ENCODE assay signal across 17 mouse cellular contexts in genomic region chr4:59265182-59265581, GRCm38 (mm10).
DNase-seq lines count a peak whose midpoint lies in the region; ATAC-seq lines count a peak whose summit lies in the region.
"Had no signal": no experiment of that assay in that cellular context is flagged by ENCODE, and none has a peak within 500 bp of the region (broad histone marks: within the 10 kb centered on the region; RNA-seq: fewer than 3 reads in every experiment).

No protein-coding gene starts in this region.

- no peak overlapping the region for H3K9ac ChIP-seq in midbrain, embryonic 13.5 days (replicated peaks)
- H3K9ac ChIP-seq: embryonic facial prominence, embryonic 12.5 days; forebrain, embryonic 12.5 days had no signal

- H3K4me1 ChIP-seq in midbrain, embryonic 13.5 days (replicated peaks): no peaks in the 10 kb centered on the region
- H3K4me1 ChIP-seq: embryonic facial prominence, embryonic 12.5 days; forebrain, embryonic 12.5 days had no signal

- peak; percentile 81 for DNase-seq in 416B (ENCODE audit: low read depth)
- DNase-seq in CD4-positive, CD25-positive, alpha-beta regulatory T cell, adult 2 months (ENCODE audit: low read depth, low spot score): peak; percentile 53
- no peak for DNase-seq in embryo, embryonic 9.5 days (ENCODE audit: extremely low spot score)
- no peak for DNase-seq in left cerebral cortex, adult 11 months (ENCODE audit: low spot score)
- DNase-seq: adrenal gland, adult 8-10 months; cerebellum, postnatal 25 days; heart, postnatal 10 days; left cerebral cortex, postnatal 4 days; lung, adult 18-20 months had no signal

- no peaks in the 10 kb centered on the region for H3K27me3 ChIP-seq in midbrain, embryonic 13.5 days
- H3K27me3 ChIP-seq: embryonic facial prominence, embryonic 12.5 days; forebrain, embryonic 12.5 days had no signal

- H3K4me3 ChIP-seq in midbrain, embryonic 13.5 days (replicated peaks): no peak overlapping the region
- H3K4me3 ChIP-seq: embryonic facial prominence, embryonic 12.5 days; forebrain, embryonic 12.5 days; layer of hippocampus, adult 2 months had no signal

- WGBS in midbrain, embryonic 13.5 days: 91% methylated on average over 5 of the region's 5 CpGs

- peaks cover 10% of the 10 kb centered on the region for H3K9me3 ChIP-seq in midbrain, embryonic 13.5 days

- ATAC-seq in granulocyte monocyte progenitor cell, adult 5-6 weeks (replicated peaks; ENCODE audit: poor library complexity, severe bottlenecking): peak; percentile 38
- ATAC-seq in megakaryocyte-erythroid progenitor cell, adult 5-6 weeks (replicated peaks; ENCODE audit: low FRiP score, low TSS enrichment, poor library complexity, severe bottlenecking): peak; percentile 21; the same call in 1 of the 2 replicates
- no peak for ATAC-seq in midbrain, embryonic 13.5 days
- ATAC-seq: hindbrain, embryonic 16.5 days had no signal

- H3K27ac ChIP-seq in midbrain, embryonic 13.5 days: no peak overlapping the region
- H3K27ac ChIP-seq: embryonic facial prominence, embryonic 12.5 days; forebrain, embryonic 12.5 days; layer of hippocampus, adult 2 months; stomach, postnatal 0 days had no signal

- H3K4me2 ChIP-seq in midbrain, embryonic 13.5 days (replicated peaks): no peak overlapping the region
- H3K4me2 ChIP-seq: embryonic facial prominence, embryonic 12.5 days; forebrain, embryonic 12.5 days had no signal

- H3K36me3 ChIP-seq in midbrain, embryonic 13.5 days: no peaks in the 10 kb centered on the region
- H3K36me3 ChIP-seq: embryonic facial prominence, embryonic 12.5 days; forebrain, embryonic 12.5 days had no signal

Comparison
In these comparisons a context has a peak if more than half of its experiments do, and no peak if none do; other contexts are left out.
1. DNase-seq: peak in 416B (single experiment) and CD4-positive, CD25-positive, alpha-beta regulatory T cell, adult 2 months (single experiment); none in embryo, embryonic 9.5 days (single experiment) and left cerebral cortex, adult 11 months (single experiment).